Mouse (Mus musculus) cerebellum, postnatal 36 days (tissue): ENCODE measurements around the gene Scgb2b26.

Experiments used
- DNase-seq, 2 experiments: peaks; one replicate each; pipeline ENCODE4 v3.0.0; 2021 to 2022; ENCODE audit warnings: mixed read lengths in 2 of 2

Scgb2b26 gene

DNA sequence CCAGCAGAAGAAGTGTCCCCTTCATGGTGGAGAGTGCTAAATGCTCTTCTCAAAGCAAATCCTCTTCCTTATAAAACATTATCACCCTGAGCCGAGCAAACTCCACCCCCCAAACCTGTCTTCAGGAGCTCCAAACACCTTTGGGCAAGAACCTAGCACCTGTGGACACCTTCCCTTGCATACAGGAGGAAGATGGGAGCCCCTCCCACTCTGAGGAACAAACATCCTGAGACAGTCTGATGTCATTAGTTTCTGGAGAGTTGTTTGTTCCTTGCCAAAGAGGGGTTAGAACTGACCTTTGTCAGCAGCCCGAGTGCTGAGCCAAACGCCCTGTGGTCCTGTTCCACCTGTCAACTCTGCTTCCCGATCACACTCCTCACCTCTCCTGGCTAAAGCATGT is at the start of gene Scgb2b26:
Scgb2b26 (minus strand) TSS at position 101 of the 400 bp plus-strand sequence.
- no peak for DNase-seq

DNA sequence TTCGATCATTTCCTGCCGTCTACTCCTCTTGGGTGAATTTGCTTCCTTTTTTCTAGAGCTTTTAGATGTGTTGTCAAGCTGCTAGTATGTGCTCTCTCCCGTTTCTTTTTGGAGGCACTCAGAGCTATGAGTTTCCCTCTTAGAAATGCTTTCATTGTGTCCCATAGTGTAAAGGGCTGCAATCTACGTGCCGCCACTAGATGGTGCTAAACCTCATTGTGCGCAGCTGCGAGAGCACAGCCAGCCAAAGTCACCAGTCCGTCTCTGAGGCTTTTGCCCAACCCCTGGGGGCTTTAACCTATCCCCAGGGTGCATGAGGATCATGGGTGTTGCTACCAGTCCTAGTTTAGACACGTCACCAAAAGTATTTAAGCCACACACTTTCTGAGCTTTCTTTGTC is 37.4 kb upstream of the Scgb2b26 start:
- DNase-seq, result peak; percentile 7 to 9

DNA sequence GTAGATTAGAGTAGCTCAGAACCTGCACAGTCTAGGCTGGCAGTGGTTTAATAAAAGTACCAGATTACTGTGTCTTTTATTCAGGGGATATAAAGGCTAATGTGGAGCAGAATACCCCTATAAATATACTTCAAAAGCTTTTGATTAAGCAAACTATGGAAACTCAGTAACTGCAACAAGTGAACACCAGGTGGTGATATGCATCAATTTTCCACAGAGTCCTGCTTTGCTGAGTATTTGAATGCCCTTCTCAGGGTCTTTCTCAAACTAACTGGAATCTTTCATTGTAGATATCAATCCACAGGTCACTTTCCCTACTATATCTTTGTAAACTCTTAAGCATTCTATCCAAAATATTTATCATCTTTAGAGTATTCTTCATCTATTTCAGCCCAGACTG is 41.9 kb downstream of the Scgb2b26 start:
- DNase-seq, result no peak

DNA sequence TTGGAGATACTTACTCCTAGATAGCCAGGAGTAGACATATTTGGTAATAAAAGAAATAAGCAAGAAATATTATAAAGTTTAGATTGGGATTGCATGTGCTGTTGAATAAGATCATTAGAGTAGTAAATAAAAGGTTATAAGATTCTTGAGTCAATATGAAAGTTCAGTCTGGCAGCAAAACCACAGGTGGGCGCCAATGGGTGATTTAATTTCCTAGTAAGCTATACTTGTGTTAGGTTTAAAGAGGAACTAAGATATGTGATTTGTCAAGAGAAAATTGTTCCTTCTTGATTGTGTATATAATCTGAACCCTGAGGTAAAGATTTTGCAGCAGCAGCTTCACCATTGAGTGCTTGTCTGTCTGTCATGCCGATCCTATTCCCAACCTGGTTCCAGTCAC is 44.0 kb downstream of the Scgb2b26 start:
- no peak for DNase-seq

DNA sequence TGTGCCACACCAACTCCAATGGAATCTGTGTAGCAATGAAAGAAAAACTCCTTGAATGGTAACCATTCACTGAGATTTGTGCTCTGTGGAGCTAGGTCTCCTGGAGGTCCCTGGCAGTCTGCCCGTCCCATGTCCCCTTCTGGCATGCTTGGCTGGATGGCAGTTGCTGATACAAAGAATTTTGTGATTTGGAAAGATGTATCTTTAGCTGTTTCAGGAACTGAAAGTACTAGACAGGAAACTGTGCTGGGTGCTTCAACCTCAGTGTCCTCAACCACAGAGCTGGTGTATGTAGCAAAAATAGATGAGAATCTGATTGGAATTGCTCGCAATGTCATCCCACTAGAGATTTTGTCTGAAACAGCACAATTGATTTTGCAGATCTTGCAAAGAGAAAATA is 44.8 kb downstream of the Scgb2b26 start:
- DNase-seq, result no peak
